Mouse (Mus musculus) CH12.LX (cell line): Measurements from ENCODE around the gene Col6a2. TPM values are rescaled to one million over a fixed set of nuclear protein-coding genes. Genes with fewer than 3 reads are reported as not detected.

ENCODE experiments used
- DNase-seq: peaks from one replicate; pipeline ENCODE4 v3.0.0-alpha.2; 2013; ENCODE audit errors: extremely low read depth
- H3K27ac ChIP-seq: 2 replicates; pipeline ENCODE4 v1.5.1; 2012; ENCODE audit warnings: low read depth, mild to moderate bottlenecking, control low read depth, moderate library complexity; ENCODE audit not compliant: insufficient read depth
- H3K27me3 ChIP-seq: replicated peaks from 2 replicates; pipeline ENCODE3; 2012; ENCODE audit warnings: inconsistent platforms
- H3K36me3 ChIP-seq, 2 experiments: replicated peaks in 1 of 2; 2 replicates each; pipeline versions ENCODE3 to v1.6.1; 2012; ENCODE audit warnings: inconsistent platforms in 1 of 2, low read length in 1 of 2, mild to moderate bottlenecking in 1 of 2, mixed read lengths in 1 of 2, moderate library complexity in 1 of 2; ENCODE audit not compliant: control insufficient read depth in 1 of 2, insufficient read depth in 1 of 2
- H3K4me1 ChIP-seq, 2 experiments: 2 replicates each; pipeline ENCODE4 v1.6.1; 2012; ENCODE audit warnings: inconsistent platforms in 1 of 2, moderate library complexity in 1 of 2; ENCODE audit not compliant: insufficient read depth in 2 of 2, control insufficient read depth in 1 of 2
- H3K4me2 ChIP-seq: 2 replicates; pipeline ENCODE4 v1.6.1; 2012; ENCODE audit warnings: low read depth, mild to moderate bottlenecking, control low read depth; ENCODE audit not compliant: poor library complexity, insufficient read depth, severe bottlenecking
- H3K4me3 ChIP-seq, 3 experiments: fragments of 150-350 bp in 1 of 3; sonication (generic) in 1 of 3; replicated peaks in 1 of 3; 2 replicates each; pipeline versions ENCODE3 to v1.5.1; 2011 to 2012; ENCODE audit warnings: low read depth in 2 of 3, low read length in 2 of 3, mild to moderate bottlenecking in 2 of 3, moderate library complexity in 2 of 3, control low read depth in 1 of 3, improper control_type of control experiment in 1 of 3, inconsistent platforms in 1 of 3, mixed read lengths in 1 of 3; ENCODE audit not compliant: poor library complexity in 1 of 3
- H3K79me2 ChIP-seq: replicated peaks from 2 replicates; pipeline ENCODE4 v1.6.1; 2012; ENCODE audit warnings: mild to moderate bottlenecking, moderate library complexity; ENCODE audit not compliant: control insufficient read depth, poor library complexity, insufficient read depth, severe bottlenecking; ENCODE audit errors: extremely low read depth
- H3K9ac ChIP-seq: 2 replicates; pipeline ENCODE4 v1.6.1; 2012; ENCODE audit warnings: low read depth, mild to moderate bottlenecking, control low read depth, moderate library complexity; ENCODE audit not compliant: insufficient read depth
- H3K9me3 ChIP-seq: replicated peaks from 2 replicates; pipeline ENCODE3; 2012; ENCODE audit warnings: low read length, inconsistent platforms, mixed read lengths
- BHLHE40 ChIP-seq: IDR thresholded peaks from 2 replicates; pipeline ENCODE4 v1.6.1; 2011; ENCODE audit warnings: mild to moderate bottlenecking, low read depth, low read length, improper control_type of control experiment
- E2F4 ChIP-seq: IDR thresholded peaks from 2 replicates; pipeline ENCODE4 v1.6.1; 2011; ENCODE audit warnings: low read depth, low read length, improper control_type of control experiment; ENCODE audit not compliant: insufficient replicate concordance
- ELF1 ChIP-seq: IDR thresholded peaks from 2 replicates; pipeline ENCODE4 v1.6.1; 2014; ENCODE audit warnings: low read depth, mild to moderate bottlenecking, inconsistent platforms, low read length, improper control_type of control experiment
- EP300 ChIP-seq: IDR thresholded peaks from 2 replicates; pipeline ENCODE4 v1.6.1; 2011; ENCODE audit warnings: low read length, improper control_type of control experiment
- GABPA ChIP-seq: IDR thresholded peaks from 2 replicates; pipeline ENCODE4 v1.6.1; 2012; ENCODE audit warnings: low read depth, low read length, improper control_type of control experiment, inconsistent platforms; ENCODE audit not compliant: insufficient replicate concordance
- HCFC1 ChIP-seq: IDR thresholded peaks from 2 replicates; pipeline ENCODE4 v1.6.1; 2012; ENCODE audit warnings: low read depth, mild to moderate bottlenecking, inconsistent platforms, low read length, improper control_type of control experiment
- JUN ChIP-seq: IDR thresholded peaks from 2 replicates; pipeline ENCODE4 v1.6.1; 2011; ENCODE audit warnings: low read depth, mild to moderate bottlenecking, low read length, improper control_type of control experiment, moderate library complexity; ENCODE audit not compliant: insufficient read depth
- JUND ChIP-seq: conservative IDR thresholded peaks from 2 replicates; pipeline ENCODE4 v1.6.1; 2011; ENCODE audit warnings: low read depth, low read length, improper control_type of control experiment
- MAFK ChIP-seq: IDR thresholded peaks from 2 replicates; pipeline ENCODE4 v1.6.1; 2011; ENCODE audit warnings: low read length, improper control_type of control experiment; ENCODE audit not compliant: insufficient replicate concordance
- MAX ChIP-seq: IDR thresholded peaks from 2 replicates; pipeline ENCODE4 v1.6.1; 2011; ENCODE audit warnings: low read length, improper control_type of control experiment
- MEF2A ChIP-seq: IDR thresholded peaks from 2 replicates; pipeline ENCODE4 v1.6.1; 2014; ENCODE audit warnings: low read depth, mild to moderate bottlenecking, inconsistent platforms, low read length, improper control_type of control experiment, borderline replicate concordance
- MXI1 ChIP-seq: IDR thresholded peaks from 2 replicates; pipeline ENCODE4 v1.6.1; 2011; ENCODE audit warnings: mild to moderate bottlenecking, low read depth, low read length, improper control_type of control experiment
- MYC ChIP-seq: IDR thresholded peaks from 2 replicates; pipeline ENCODE4 v1.6.1; 2011; ENCODE audit warnings: low read depth, mild to moderate bottlenecking, improper control_type of control experiment, low read length
- NRF1 ChIP-seq: IDR thresholded peaks from 2 replicates; pipeline ENCODE4 v1.6.1; 2014; ENCODE audit warnings: low read depth, mild to moderate bottlenecking, inconsistent platforms, low read length, improper control_type of control experiment, moderate library complexity
- POLR2A ChIP-seq: IDR thresholded peaks from 2 replicates; pipeline ENCODE4 v1.6.1; 2011; ENCODE audit warnings: low read depth, mild to moderate bottlenecking, improper control_type of control experiment, low read length
- POLR2AphosphoS2 ChIP-seq: IDR thresholded peaks from 2 replicates; pipeline ENCODE4 v1.6.1; 2011; ENCODE audit warnings: low read depth, low read length, improper control_type of control experiment
- SIN3A ChIP-seq: IDR thresholded peaks from 2 replicates; pipeline ENCODE4 v1.6.1; 2012; ENCODE audit warnings: low read length, improper control_type of control experiment, inconsistent platforms
- TCF12 ChIP-seq: IDR thresholded peaks from 2 replicates; pipeline ENCODE4 v1.6.1; 2014; ENCODE audit warnings: low read depth, mild to moderate bottlenecking, inconsistent platforms, low read length, improper control_type of control experiment
- UBTF ChIP-seq: IDR thresholded peaks from 2 replicates; pipeline ENCODE4 v1.6.1; 2012; ENCODE audit warnings: low read depth, mild to moderate bottlenecking, inconsistent platforms, low read length, improper control_type of control experiment, moderate library complexity
- USF1 ChIP-seq: IDR thresholded peaks from 2 replicates; pipeline ENCODE4 v1.6.1; 2014; ENCODE audit warnings: low read depth, mild to moderate bottlenecking, inconsistent platforms, low read length, improper control_type of control experiment
- ZC3H11A ChIP-seq: IDR thresholded peaks from 2 replicates; pipeline ENCODE4 v1.6.1; 2012; ENCODE audit warnings: low read depth, mild to moderate bottlenecking, inconsistent platforms, low read length, improper control_type of control experiment
- ZKSCAN1 ChIP-seq: IDR thresholded peaks from 2 replicates; pipeline ENCODE4 v1.6.1; 2012; ENCODE audit warnings: low read depth, inconsistent platforms, low read length, improper control_type of control experiment, borderline replicate concordance
- ZMIZ1 ChIP-seq: IDR thresholded peaks from 2 replicates; pipeline ENCODE4 v1.6.1; 2012; ENCODE audit warnings: low read depth, mild to moderate bottlenecking, inconsistent platforms, low read length, improper control_type of control experiment
- ZNF384 ChIP-seq: IDR thresholded peaks from 2 replicates; pipeline ENCODE4 v1.6.1; 2012; ENCODE audit warnings: low read depth, low read length, improper control_type of control experiment, inconsistent platforms
- dilution Hi-C: fragments of 300-500 bp; cut with MboI; formaldehyde crosslinking; loops from 2 replicates; pipeline ENCODE4 v1.14.3; 2020; ENCODE audit warnings: low sequenced_read_pairs; ENCODE audit not compliant: extremely low pct_unique_long_range_greater_than_20kb, extremely low pct_ligation_motif_present
- in situ Hi-C: fragments of 300-500 bp; cut with MboI; formaldehyde crosslinking; loops from 3 replicates; pipeline ENCODE4 v1.14.3; 2019; ENCODE audit warnings: low sequenced_read_pairs, low pct_ligation_motif_present, low pct_unique_long_range_greater_than_20kb, mixed read lengths
- polyA plus RNA-seq: library from polyadenylated mRNA; unstranded; fragments of >175 nt; gene quantifications from 2 replicates; pipeline ENCODE4 v1.2.1, GENCODE M21; 2012; ENCODE audit warnings: low read depth; ENCODE audit not compliant: insufficient read length
- total RNA-seq, 2 experiments: library from RNA; depleted of rRNA; stranded (reverse); fragments of 300-350 nt in 1 of 2; fragments of >200 nt in 1 of 2; gene quantifications; 2 replicates each; pipeline ENCODE4 v1.2.3; 2012 to 2014

Gene Col6a2
- total and polyA plus RNA-seq, 3 experiments: not detected

GRCm38 (mm10) chr10:76634094-76634571, 10.7 kb upstream of the Col6a2 start:
- in situ Hi-C loops (no loop called here), dilution Hi-C loops (no loop called here)
- TF ChIP-seq NRF1: no peak
- TF ChIP-seq TCF12: no peak
- TF ChIP-seq SIN3A: no peak
- TF ChIP-seq UBTF: no peak
- TF ChIP-seq MXI1: no peak
- no peak for TF ChIP-seq MAX
- no peak for TF ChIP-seq MAFK
- no peak for TF ChIP-seq POLR2A
- no peak for TF ChIP-seq BHLHE40
- TF ChIP-seq MYC: no peak
- TF ChIP-seq E2F4: no peak
- TF ChIP-seq EP300: no peak
- no peak for TF ChIP-seq JUND
- Histone ChIP-seq H3K79me2 (no peaks in the 10 kb centered on the region), H3K27ac (no peak overlapping the region), H3K4me1 (no peaks in the 10 kb centered on the region), H3K4me3 (no peak overlapping the region), H3K36me3 (no peaks in the 10 kb centered on the region), H3K9ac (no peak overlapping the region), H3K4me2 (no peak overlapping the region), H3K9me3 (no peaks in the 10 kb centered on the region), H3K27me3 (peaks cover 78% of the 10 kb centered on the region)
- no peak for DNase-seq

GRCm38 (mm10) chr10:76632630-76633029, 9.2 kb upstream of the Col6a2 start:
- Histone ChIP-seq H3K27ac (no peak overlapping the region), H3K4me2 (no peak overlapping the region), H3K4me1 (no peaks in the 10 kb centered on the region), H3K27me3 (peaks cover 81% of the 10 kb centered on the region), H3K9me3 (no peaks in the 10 kb centered on the region), H3K4me3 (no peak overlapping the region), H3K36me3 (no peaks in the 10 kb centered on the region), H3K9ac (no peak overlapping the region), H3K79me2 (no peaks in the 10 kb centered on the region)
- in situ Hi-C loops: no loop called here
- no peak for DNase-seq
- TF ChIP-seq JUN: no peak
- TF ChIP-seq ZNF384: no peak
- no peak for TF ChIP-seq POLR2AphosphoS2
- no peak for TF ChIP-seq ZKSCAN1
- no peak for TF ChIP-seq E2F4
- TF ChIP-seq UBTF: no peak
- no peak for TF ChIP-seq MAX
- TF ChIP-seq HCFC1: no peak
- no peak for TF ChIP-seq GABPA
- TF ChIP-seq ZMIZ1: no peak
- TF ChIP-seq JUND: no peak
- TF ChIP-seq USF1: no peak
- no peak for TF ChIP-seq ELF1
- TF ChIP-seq MEF2A: no peak
- TF ChIP-seq ZC3H11A: no peak
- dilution Hi-C loops: no loop called here
